Mouse (Mus musculus): ENCODE measurements around the gene Egln1.

DNA sequence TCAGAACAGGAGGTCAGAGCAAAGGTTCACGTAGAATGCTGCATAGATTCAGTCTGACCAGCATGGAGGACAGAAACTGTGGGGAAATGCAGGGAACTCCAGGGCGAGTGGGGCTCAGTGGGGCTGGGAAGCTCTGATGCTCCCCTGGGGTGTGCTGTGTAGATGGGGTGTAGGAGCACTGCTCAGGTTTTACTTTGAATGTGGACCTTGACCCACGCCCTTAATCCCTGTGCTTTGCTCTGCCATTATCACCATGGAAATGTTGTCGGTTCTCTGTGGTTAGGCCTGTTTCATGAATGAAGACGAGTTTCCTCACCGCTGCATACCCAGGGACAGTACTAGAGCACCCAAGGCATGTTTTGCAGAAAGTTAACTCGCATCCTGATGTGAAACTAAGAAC, 77.7 kb downstream of the Egln1 start:
- TF ChIP-seq CTCF (IDR thresholded peaks at IDR 0.05; ENCODE audit: extremely low read depth, insufficient read length, insufficient replicate concordance, low read depth, low read length) (no peak), POLR2A (IDR thresholded peaks at IDR 0.05; ENCODE audit: low read depth, low read length) (no peak)
